Mouse (Mus musculus): ENCODE results near the gene Hspa1b.
"Not testable (repeated sequence)": the region's sequence is repeated elsewhere in the genome, so short reads cannot be mapped to it uniquely, and the experiment has no call there.

DNA sequence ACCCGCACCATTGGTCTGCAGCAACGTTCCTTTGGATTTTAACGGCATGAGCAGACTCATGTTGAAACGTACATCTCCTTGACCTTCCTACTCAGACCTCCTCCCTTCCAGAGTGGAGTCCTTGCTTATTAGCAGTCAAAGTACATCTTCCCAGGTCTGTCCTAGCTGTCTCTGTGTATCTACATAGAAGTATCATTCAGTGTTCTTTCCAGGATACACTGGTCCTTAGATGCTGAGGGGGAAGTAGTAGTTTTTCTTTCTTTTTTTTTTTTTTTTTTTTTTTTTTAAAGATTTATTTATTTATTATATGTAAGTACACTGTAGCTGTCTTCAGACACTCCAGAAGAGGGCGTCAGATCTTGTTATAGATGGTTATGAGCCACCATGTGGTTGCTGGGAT lies 46.9 kb upstream of the Hspa1b start:
- TF ChIP-seq POLR2A (IDR thresholded peaks at IDR 0.05; ENCODE audit: low read depth, low read length); CTCF (IDR thresholded peaks at IDR 0.05; ENCODE audit: extremely low read depth, insufficient read depth, insufficient read length, insufficient replicate concordance): not testable (repeated sequence)
